Mouse (Mus musculus): Measurements from ENCODE around the gene Snx22. TPM values are rescaled to one million over a fixed set of nuclear protein-coding genes. Genes with fewer than 3 reads are reported as not detected.

The Snx22 gene
- polyA plus RNA-seq, 1 experiment from 2014 or later: 3.1 TPM

DNA sequence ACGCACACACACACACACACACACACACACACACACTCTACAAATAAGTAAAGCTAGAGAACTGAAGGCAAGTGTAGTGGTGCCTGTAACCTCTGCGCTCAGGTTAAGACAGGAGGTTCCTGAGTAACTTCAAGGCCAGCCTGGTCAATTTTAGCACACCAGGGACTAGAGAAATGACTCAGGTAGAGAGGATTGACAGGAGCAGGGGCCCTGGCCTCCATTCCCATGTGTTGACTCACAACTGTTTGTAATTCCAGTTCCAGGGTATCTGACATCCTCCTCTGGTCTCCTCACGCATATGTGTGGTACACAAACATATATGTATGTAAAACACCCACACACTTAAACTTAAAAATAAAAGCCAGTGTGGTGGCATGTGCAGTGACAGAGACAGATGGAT is 6.1 kb downstream of the Snx22 start:
- 87% methylated on average over 3 of the region's 3 CpGs for WGBS
- H3K36me3 ChIP-seq (ENCODE audit: control insufficient read depth, insufficient read depth, low read length): peaks cover 22% of the 10 kb centered on the region; the same call in 1 of the 2 replicates
- ATAC-seq (ENCODE audit: insufficient read depth, low FRiP score): no peak
- no peak overlapping the region for H3K27ac ChIP-seq (ENCODE audit: low read length)
- H3K4me3 ChIP-seq (replicated peaks; ENCODE audit: low read length): no peak overlapping the region
- peaks cover 8% of the 10 kb centered on the region; the same call in 1 of the 2 replicates for H3K27me3 ChIP-seq (ENCODE audit: control insufficient read depth, insufficient read depth, low read length)
- no peak overlapping the region for H3K4me2 ChIP-seq (ENCODE audit: low read depth, low read length)
- no peak overlapping the region for H3K9ac ChIP-seq (ENCODE audit: low read length)
- no peaks in the 10 kb centered on the region for H3K9me3 ChIP-seq (replicated peaks; ENCODE audit: control insufficient read depth, low read length)
- H3K4me1 ChIP-seq (ENCODE audit: control insufficient read depth, insufficient read depth, low read length): peaks cover 13% of the 10 kb centered on the region

DNA sequence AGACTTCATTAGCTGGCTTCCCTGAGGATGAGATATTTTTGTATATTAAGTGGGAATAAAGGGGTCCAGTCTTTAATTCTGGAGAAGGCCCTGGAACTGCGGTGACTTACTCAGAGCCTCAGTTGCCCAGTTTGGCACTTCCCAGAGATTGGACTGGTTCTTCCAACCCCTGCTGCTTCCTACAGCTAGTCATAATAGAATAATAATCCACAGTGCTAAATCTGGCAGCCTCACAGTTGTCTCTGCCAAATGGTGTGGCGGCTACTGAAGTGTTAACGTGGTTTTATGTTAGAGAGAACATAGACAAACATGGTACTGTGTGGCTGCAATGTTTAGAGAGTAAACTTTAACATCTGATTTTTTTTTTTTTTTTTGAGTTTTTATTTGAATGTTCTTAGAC is 7.9 kb downstream of the Snx22 start:
- Histone ChIP-seq H3K9ac (ENCODE audit: low read length) (peak overlapping the region; percentile 81; the same call in 1 of the 2 replicates), H3K27ac (ENCODE audit: low read length) (no peak overlapping the region; the same call in 1 of the 2 replicates)
- WGBS: 75% methylated on average over 3 of the region's 3 CpGs

DNA sequence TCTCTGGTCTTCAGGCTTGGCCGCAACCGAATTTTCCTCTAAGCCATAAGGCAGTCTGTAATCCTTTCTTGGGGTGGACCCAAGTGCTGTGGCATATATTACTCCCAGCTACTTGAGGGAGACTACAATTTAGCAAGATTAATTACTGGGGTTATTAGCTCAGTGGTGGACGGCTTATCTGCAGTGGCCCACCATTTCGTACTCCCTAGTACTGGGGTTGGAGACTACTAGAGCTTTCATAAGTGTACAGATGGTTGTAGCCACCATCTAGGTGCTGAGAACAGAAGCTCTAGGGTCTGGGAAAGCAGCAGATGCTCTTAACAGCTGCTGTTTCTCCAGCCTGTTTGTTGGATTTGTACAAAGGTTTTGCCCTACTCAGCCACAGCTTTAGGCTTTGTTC is 8.5 kb downstream of the Snx22 start:
- Histone ChIP-seq H3K36me3 (ENCODE audit: control insufficient read depth, insufficient read depth, low read length) (peaks cover 15% of the 10 kb centered on the region; the same call in 1 of the 2 replicates), H3K4me2 (ENCODE audit: low read depth, low read length) (peak overlapping the region; percentile 63), H3K27ac (ENCODE audit: low read length) (peak overlapping the region; percentile 19; the same call in 1 of the 2 replicates), H3K27me3 (ENCODE audit: control insufficient read depth, insufficient read depth, low read length) (no peaks in the 10 kb centered on the region), H3K4me3 (replicated peaks; ENCODE audit: low read length) (peak overlapping the region; percentile 83), H3K9me3 (replicated peaks; ENCODE audit: control insufficient read depth, low read length) (no peaks in the 10 kb centered on the region), H3K9ac (ENCODE audit: low read length) (peak overlapping the region; percentile 81), H3K4me1 (ENCODE audit: control insufficient read depth, insufficient read depth, low read length) (peaks cover 12% of the 10 kb centered on the region)
- no peak for ATAC-seq (ENCODE audit: insufficient read depth, low FRiP score)
- WGBS: 9% methylated on average over 4 of the region's 4 CpGs

More for the DNA sequence above, 7.9 kb downstream of the Snx22 start:
- Histone ChIP-seq H3K36me3 (ENCODE audit: control insufficient read depth, insufficient read depth, low read length) (peaks cover 19% of the 10 kb centered on the region; the same call in 1 of the 2 replicates), H3K4me3 (replicated peaks; ENCODE audit: low read length) (peak overlapping the region; percentile 83), H3K27me3 (ENCODE audit: control insufficient read depth, insufficient read depth, low read length) (no peaks in the 10 kb centered on the region), H3K9me3 (replicated peaks; ENCODE audit: control insufficient read depth, low read length) (no peaks in the 10 kb centered on the region), H3K4me1 (ENCODE audit: control insufficient read depth, insufficient read depth, low read length) (peaks cover 12% of the 10 kb centered on the region), H3K4me2 (ENCODE audit: low read depth, low read length) (peak overlapping the region; percentile 63)
- ATAC-seq (ENCODE audit: insufficient read depth, low FRiP score): no peak

DNA sequence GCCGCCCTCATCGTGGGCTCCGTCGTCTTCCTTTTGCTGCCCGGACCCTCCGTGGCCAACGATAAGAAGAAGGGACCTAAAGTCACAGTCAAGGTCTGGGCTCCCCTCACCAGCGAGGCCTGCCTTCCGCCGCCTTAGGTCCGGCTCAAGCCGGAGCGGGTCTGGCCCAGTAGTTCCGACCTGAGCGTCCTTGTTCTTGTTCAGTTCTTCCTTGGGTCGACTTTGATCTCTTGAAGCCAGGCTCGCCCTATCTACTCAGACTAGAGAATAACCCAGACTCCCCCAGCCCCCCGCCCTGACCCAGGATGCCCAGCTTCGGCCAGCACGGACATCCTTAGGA is 9.2 kb downstream of the Snx22 start:
- peak; percentile 63 for ATAC-seq (ENCODE audit: insufficient read depth, low FRiP score)
- under 1% methylated on average over 20 of the region's 20 CpGs for WGBS
- Histone ChIP-seq H3K4me2 (ENCODE audit: low read depth, low read length) (peak overlapping the region; percentile 63), H3K4me3 (replicated peaks; ENCODE audit: low read length) (peak overlapping the region; percentile 83), H3K9me3 (replicated peaks; ENCODE audit: control insufficient read depth, low read length) (no peaks in the 10 kb centered on the region), H3K27ac (ENCODE audit: low read length) (peak overlapping the region; percentile 80), H3K36me3 (ENCODE audit: control insufficient read depth, insufficient read depth, low read length) (peaks cover 10% of the 10 kb centered on the region; the same call in 1 of the 2 replicates), H3K27me3 (ENCODE audit: control insufficient read depth, insufficient read depth, low read length) (no peaks in the 10 kb centered on the region), H3K4me1 (ENCODE audit: control insufficient read depth, insufficient read depth, low read length) (peaks cover 12% of the 10 kb centered on the region), H3K9ac (ENCODE audit: low read length) (peak overlapping the region; percentile 81)

DNA sequence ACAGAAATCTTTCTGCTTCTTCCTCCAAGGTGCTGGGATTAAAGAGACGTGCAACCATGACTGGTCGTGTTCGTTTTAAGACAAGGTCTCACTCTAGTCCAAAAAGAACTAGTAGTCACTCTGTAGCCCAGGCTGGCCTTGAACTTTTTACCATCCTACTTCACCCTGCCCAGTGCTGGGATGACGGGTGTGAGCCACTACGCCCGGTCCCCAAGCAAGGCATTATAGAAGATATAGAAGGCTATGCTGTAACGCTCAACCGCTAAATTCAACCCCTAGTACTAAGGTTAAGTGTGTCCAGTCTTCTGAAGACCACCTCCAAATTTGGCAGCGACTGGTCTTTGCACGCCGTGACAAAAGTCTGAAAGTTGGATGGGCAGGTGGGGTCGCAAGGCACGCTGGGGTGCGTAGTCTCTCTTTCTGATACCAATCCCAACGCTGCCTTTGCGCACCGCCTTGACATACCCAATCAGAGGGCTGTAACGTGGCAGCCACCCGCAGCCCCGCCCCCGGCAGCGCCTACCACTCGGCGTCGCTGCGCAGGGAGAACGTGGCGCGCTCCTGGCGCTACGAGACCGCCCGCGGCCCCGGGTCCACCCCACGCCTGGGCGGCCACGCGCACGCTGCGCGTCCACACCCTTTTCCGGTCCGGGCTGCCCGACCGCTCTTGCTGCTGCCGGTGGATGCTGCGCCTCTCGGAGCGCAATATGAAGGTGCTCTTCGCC is 9.8 kb downstream of the Snx22 start, which contains the start of gene Ppib:
Gene Ppib (plus strand): TSS at position 640 of the 725 bp plus-strand sequence.
- Histone ChIP-seq H3K9ac (ENCODE audit: low read length) (peak within 1 kb of the TSS; percentile 81), H3K4me3 (replicated peaks; ENCODE audit: low read length) (peak within 1 kb of the TSS; percentile 83), H3K27ac (ENCODE audit: low read length) (peak within 1 kb of the TSS; percentile 80), H3K9me3 (replicated peaks; ENCODE audit: control insufficient read depth, low read length) (no peaks in the 10 kb centered on the region), H3K4me1 (ENCODE audit: control insufficient read depth, insufficient read depth, low read length) (peaks cover 12% of the 10 kb centered on the region), H3K4me2 (ENCODE audit: low read depth, low read length) (peak within 1 kb of the TSS; percentile 83), H3K27me3 (ENCODE audit: control insufficient read depth, insufficient read depth, low read length) (no peaks in the 10 kb centered on the region), H3K36me3 (ENCODE audit: control insufficient read depth, insufficient read depth, low read length) (peaks cover 7% of the 10 kb centered on the region; the same call in 1 of the 2 replicates)
- ATAC-seq (ENCODE audit: insufficient read depth, low FRiP score): peak; percentile 99
- under 1% methylated on average over 51 of the region's 51 CpGs for WGBS

DNA sequence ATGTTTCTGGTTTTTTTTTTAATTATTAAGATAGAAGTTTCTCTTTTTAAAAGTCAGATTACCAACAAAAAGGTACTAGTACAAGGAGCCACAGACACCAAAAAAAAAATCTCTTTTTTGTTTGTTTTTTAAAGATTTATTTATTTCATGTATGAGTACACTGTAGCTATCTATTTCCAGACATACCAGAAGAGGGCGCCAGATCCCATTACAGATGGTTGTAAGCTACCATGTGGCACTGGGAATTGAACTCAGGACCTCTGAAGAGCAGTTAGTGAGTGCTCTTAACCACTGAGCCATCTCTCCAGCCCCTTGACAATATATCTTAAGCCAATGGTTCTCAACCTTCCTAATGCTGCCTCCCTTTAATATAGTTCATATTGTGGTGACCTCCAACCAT is 15.9 kb downstream of the Snx22 start:
- Histone ChIP-seq H3K27me3 (ENCODE audit: control insufficient read depth, insufficient read depth, low read length) (no peaks in the 10 kb centered on the region), H3K27ac (ENCODE audit: low read length) (no peak overlapping the region), H3K36me3 (ENCODE audit: control insufficient read depth, insufficient read depth, low read length) (no peaks in the 10 kb centered on the region), H3K4me2 (ENCODE audit: low read depth, low read length) (no peak overlapping the region), H3K9ac (ENCODE audit: low read length) (no peak overlapping the region), H3K9me3 (replicated peaks; ENCODE audit: control insufficient read depth, low read length) (no peaks in the 10 kb centered on the region), H3K4me3 (replicated peaks; ENCODE audit: low read length) (no peak overlapping the region), H3K4me1 (ENCODE audit: control insufficient read depth, insufficient read depth, low read length) (no peaks in the 10 kb centered on the region)
- no peak for ATAC-seq (ENCODE audit: insufficient read depth, low FRiP score)
- 26% methylated on average over 1 of the region's 1 CpGs for WGBS

DNA sequence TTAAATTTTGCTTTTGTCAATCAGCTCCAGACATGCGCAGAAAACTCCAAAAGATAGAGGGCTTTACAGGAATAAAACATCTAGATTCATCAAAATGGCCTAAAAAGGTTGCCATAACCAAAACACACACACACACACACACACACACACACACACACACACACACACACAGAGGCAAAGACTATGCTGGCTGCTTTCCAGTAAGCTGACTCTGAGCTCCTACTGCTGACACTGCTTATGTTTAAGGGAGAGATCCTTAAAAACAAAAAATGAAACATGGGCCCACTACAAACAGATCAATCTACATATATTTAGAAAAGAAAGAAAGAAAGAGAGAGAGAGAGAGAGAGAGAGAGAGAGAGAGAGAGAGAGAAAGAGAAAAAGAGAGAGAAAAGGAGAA is 16.8 kb downstream of the Snx22 start:
- H3K4me1 ChIP-seq (ENCODE audit: control insufficient read depth, insufficient read depth, low read length): no peaks in the 10 kb centered on the region
- H3K36me3 ChIP-seq (ENCODE audit: control insufficient read depth, insufficient read depth, low read length): no peaks in the 10 kb centered on the region
- no peak overlapping the region for H3K27ac ChIP-seq (ENCODE audit: low read length)
- 100% methylated on average over 1 of the region's 1 CpGs for WGBS
- H3K9me3 ChIP-seq (replicated peaks; ENCODE audit: control insufficient read depth, low read length): no peaks in the 10 kb centered on the region
- H3K27me3 ChIP-seq (ENCODE audit: control insufficient read depth, insufficient read depth, low read length): no peaks in the 10 kb centered on the region
- no peak for ATAC-seq (ENCODE audit: insufficient read depth, low FRiP score)
- H3K4me2 ChIP-seq (ENCODE audit: low read depth, low read length): no peak overlapping the region
- H3K9ac ChIP-seq (ENCODE audit: low read length): no peak overlapping the region
- no peak overlapping the region for H3K4me3 ChIP-seq (replicated peaks; ENCODE audit: low read length)

DNA sequence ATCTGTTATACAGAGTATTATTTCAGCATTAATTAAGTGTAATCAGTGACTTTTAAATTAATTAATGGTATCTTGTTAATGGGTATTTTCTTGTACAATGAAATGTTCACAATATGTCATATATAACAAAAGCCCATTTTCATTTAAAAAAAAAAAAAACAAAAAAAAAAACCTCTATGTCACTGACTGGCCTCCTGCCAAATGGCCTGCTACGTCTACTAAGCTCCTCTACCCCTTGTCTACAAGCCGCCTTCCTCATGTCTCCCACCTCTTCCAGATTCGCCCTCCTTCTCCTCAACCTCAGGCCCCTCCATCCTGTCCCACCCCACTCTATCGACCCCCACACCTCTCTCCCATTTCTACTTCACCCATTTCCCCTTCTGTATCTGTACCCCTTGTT is 18.0 kb downstream of the Snx22 start:
- no peak for ATAC-seq (ENCODE audit: insufficient read depth, low FRiP score)
- Histone ChIP-seq H3K4me2 (ENCODE audit: low read depth, low read length) (no peak overlapping the region), H3K36me3 (ENCODE audit: control insufficient read depth, insufficient read depth, low read length) (no peaks in the 10 kb centered on the region), H3K27ac (ENCODE audit: low read length) (no peak overlapping the region), H3K27me3 (ENCODE audit: control insufficient read depth, insufficient read depth, low read length) (no peaks in the 10 kb centered on the region), H3K4me1 (ENCODE audit: control insufficient read depth, insufficient read depth, low read length) (no peaks in the 10 kb centered on the region), H3K9ac (ENCODE audit: low read length) (no peak overlapping the region), H3K9me3 (replicated peaks; ENCODE audit: control insufficient read depth, low read length) (no peaks in the 10 kb centered on the region), H3K4me3 (replicated peaks; ENCODE audit: low read length) (no peak overlapping the region)
- WGBS: 64% methylated on average over 4 of the region's 4 CpGs

DNA sequence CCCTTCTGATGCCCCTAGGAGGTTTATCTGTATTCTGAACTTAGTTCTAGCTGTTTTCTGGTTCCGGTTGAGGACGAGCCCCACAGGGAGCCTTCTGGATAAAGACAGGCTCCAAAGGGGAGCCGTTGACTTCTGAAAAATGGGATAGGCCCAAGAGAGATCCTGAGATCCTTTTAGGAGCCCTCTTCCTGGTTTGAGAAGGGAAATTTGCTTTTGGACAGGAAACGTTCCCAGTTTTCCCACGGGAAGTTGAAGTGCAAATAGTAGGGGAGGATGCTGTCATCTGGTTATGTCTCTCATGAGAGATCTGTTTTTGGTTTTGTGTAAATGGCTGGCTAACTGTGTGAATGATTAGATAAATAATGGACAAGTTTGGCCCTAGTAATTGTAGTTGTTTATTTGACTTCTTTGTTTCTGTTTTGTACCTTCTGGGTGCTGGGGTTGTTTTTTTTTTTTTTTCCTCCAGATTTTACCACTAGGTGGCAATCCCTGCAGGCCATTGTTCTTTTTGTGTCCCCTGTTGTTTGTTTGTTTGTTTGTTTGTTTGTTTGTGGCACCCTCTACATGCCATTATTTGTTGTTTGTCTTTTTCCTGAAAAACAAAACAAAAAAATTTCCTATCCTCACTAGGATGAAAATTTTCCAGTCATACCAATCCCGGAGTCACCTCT is 19.5 kb downstream of the Snx22 start:
- 68% methylated on average over 6 of the region's 6 CpGs for WGBS
- no peak for ATAC-seq (ENCODE audit: insufficient read depth, low FRiP score)
- H3K4me2 ChIP-seq (ENCODE audit: low read depth, low read length): no peak overlapping the region

More for the DNA sequence above, 19.5 kb downstream of the Snx22 start:
- H3K9me3 ChIP-seq (replicated peaks; ENCODE audit: control insufficient read depth, low read length): no peaks in the 10 kb centered on the region
- no peak overlapping the region for H3K27ac ChIP-seq (ENCODE audit: low read length)
- no peak overlapping the region for H3K4me3 ChIP-seq (replicated peaks; ENCODE audit: low read length)
- no peaks in the 10 kb centered on the region for H3K36me3 ChIP-seq (ENCODE audit: control insufficient read depth, insufficient read depth, low read length)
- no peak overlapping the region for H3K9ac ChIP-seq (ENCODE audit: low read length)
- no peaks in the 10 kb centered on the region for H3K4me1 ChIP-seq (ENCODE audit: control insufficient read depth, insufficient read depth, low read length)
- no peaks in the 10 kb centered on the region for H3K27me3 ChIP-seq (ENCODE audit: control insufficient read depth, insufficient read depth, low read length)
